Mouse (Mus musculus) midbrain, embryonic 10.5 days (tissue): ENCODE results near the gene Clpsl2. TPM values are rescaled to one million over a fixed set of nuclear protein-coding genes. Genes with fewer than 3 reads are reported as not detected.

Source experiments
- DNase-seq: peaks from one replicate; pipeline ENCODE4 v3.0.0-alpha.2; 2017; ENCODE audit warnings: low spot score
- H3K27ac ChIP-seq: fragments of 300-500 bp; sonication (generic); replicated peaks from 2 replicates; pipeline ENCODE4 v1.5.1; 2016; ENCODE audit warnings: mild to moderate bottlenecking
- H3K27me3 ChIP-seq: fragments of 300-500 bp; sonication (generic); 2 replicates; pipeline ENCODE4 v1.6.1; 2016; ENCODE audit warnings: low read depth, mild to moderate bottlenecking; ENCODE audit not compliant: poor library complexity, severe bottlenecking
- H3K36me3 ChIP-seq: fragments of 300-500 bp; sonication (generic); 2 replicates; pipeline ENCODE4 v1.6.1; 2016; ENCODE audit warnings: mild to moderate bottlenecking, moderate library complexity
- H3K4me1 ChIP-seq: fragments of 300-500 bp; sonication (generic); 2 replicates; pipeline ENCODE4 v1.6.1; 2016
- H3K4me3 ChIP-seq: fragments of 300-500 bp; sonication (generic); 2 replicates; pipeline ENCODE4 v1.5.1; 2016; ENCODE audit warnings: mild to moderate bottlenecking, moderate library complexity
- H3K9me3 ChIP-seq: fragments of 300-500 bp; sonication (generic); replicated peaks from 2 replicates; pipeline ENCODE4 v1.6.1; 2016; ENCODE audit warnings: mild to moderate bottlenecking
- WGBS: fragments of 180-500 bp; shearing (Covaris S2); methylation state at CpG from one replicate; pipeline ENCODE4 v1.1.7; 2016; 5-methylcytosine and 5-hydroxymethylcytosine counted together
- polyA plus RNA-seq: library from polyadenylated mRNA; unstranded; fragments of >200 nt; fragmentation: Nextera tagmentation; extraction: Ambion mirVana; gene quantifications from 2 replicates; pipeline ENCODE4 v1.2.1, GENCODE M21; 2016

The Clpsl2 gene
- polyA plus RNA-seq = not detected in 2 replicates

DNA sequence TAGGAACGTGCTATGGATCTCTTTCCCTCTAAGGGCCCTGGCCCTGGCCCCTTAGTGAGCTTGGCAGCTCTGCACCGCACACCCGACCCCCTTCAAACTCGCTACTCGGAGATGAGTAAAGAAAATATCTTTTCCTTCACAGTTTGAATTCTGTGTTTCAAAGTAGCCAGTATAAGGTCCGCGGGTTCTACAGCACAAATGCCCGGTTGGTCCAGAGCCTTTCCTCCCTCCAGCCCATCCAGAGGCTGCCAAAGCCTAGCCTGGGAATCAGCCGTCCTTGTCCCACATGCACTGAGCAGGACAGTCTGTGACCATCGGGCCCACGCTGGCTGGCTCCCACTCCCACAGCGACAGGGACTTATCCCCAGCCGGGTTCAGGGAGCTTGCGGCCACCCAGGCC is at the start of gene Clpsl2:
Clpsl2 (plus strand) TSS at position 301 of the 400 bp plus-strand sequence.
- WGBS = 81% methylated on average over 14 of the region's 14 CpGs
- no peaks in the 10 kb centered on the region for H3K36me3 ChIP-seq
- H3K27me3 ChIP-seq = no peaks in the 10 kb centered on the region
- H3K4me1 ChIP-seq = peaks cover 15% of the 10 kb centered on the region
- no peak for DNase-seq
- H3K4me3 ChIP-seq = no peak within 1 kb of the TSS
- no peaks in the 10 kb centered on the region for H3K9me3 ChIP-seq
- no peak within 1 kb of the TSS for H3K27ac ChIP-seq

DNA sequence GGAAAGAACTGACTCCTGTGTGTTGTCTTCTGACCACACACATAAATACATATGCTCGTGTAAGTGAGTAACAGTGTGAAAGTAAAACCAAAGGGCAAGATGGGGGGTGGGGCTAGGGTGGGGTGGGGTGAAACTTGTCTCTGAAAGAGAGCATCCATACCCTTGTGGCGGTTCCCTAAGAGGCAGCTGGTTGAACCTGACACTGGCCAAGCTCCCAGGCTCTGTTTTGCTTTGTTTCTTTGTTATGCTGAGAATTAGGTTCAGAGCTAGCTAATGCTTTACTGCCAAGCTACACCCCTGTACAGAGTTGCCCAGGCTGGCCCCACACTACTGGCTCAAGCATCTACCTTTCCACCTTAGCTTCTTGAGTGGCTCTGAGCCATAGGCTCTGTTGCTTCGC is 48.7 kb upstream of the Clpsl2 start:
- H3K4me1 ChIP-seq = peaks cover 7% of the 10 kb centered on the region; the same call in 1 of the 2 replicates
- peaks cover 8% of the 10 kb centered on the region; the same call in 1 of the 2 replicates for H3K9me3 ChIP-seq
- no peak for DNase-seq
- H3K27ac ChIP-seq = no peak overlapping the region
- H3K27me3 ChIP-seq = no peaks in the 10 kb centered on the region
- WGBS = 85% methylated on average over 3 of the region's 3 CpGs
- no peaks in the 10 kb centered on the region for H3K36me3 ChIP-seq
- H3K4me3 ChIP-seq = no peak overlapping the region

DNA sequence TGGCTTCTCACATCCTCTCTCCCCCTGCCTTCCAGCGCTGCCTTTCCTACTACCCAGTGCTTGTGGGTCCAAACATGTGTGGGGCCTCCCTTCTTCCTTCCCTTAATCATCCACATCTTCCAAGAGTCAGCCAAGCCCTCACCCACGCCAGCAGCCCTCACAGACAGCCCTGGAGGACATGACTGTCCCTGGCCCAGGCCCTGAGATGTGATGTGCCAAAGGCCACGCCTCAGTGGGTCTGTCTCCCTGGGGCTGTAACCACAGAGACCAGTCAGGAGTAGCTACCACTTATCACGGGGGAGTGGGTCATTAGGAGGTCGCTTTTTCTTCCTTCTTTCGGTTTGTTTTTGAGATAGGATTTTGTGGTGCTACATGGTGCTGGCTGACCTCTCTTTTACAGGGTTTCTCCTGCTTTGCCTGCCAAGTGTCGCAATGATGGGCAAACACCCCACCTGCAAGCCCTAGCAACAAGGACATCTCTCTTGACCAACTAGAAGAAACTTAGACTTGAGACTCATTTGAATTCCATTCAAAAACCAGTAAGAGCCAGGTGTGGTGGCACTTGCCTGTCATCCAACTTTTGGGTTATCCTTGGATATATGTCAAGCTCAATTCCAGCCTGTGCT is 46.9 kb upstream of the Clpsl2 start:
- H3K9me3 ChIP-seq = no peaks in the 10 kb centered on the region
- 0 out of 2 replicates have a peak, but pooled peaks cover 5% of the 10 kb centered on the region for H3K27me3 ChIP-seq
- no peaks in the 10 kb centered on the region for H3K36me3 ChIP-seq
- H3K4me3 ChIP-seq = no peak overlapping the region
- H3K27ac ChIP-seq = no peak overlapping the region
- H3K4me1 ChIP-seq = peaks cover 15% of the 10 kb centered on the region
- WGBS = 73% methylated on average over 7 of the region's 7 CpGs
- DNase-seq = no peak

DNA sequence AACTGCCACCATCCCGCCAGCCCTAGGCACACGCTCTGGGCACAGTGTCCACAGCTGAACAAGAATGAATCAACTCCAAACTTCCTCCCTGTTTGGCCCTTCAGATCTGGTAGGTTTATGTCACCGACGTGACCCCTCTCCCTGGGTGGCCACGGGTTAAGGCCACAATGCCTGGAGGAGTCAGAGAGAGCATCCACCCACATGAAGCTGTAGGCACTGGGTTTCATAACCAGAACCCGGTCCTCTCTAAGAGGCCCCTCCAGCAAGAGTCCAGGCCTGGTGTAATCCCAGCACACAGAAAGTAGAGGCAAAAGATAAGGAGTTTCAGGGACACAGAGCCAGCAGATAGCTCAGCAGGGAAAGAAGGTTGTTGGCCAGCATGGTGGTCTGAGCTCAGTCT is 45.0 kb upstream of the Clpsl2 start:
- Histone ChIP-seq H3K4me1 (peaks cover 20% of the 10 kb centered on the region), H3K4me3 (no peak overlapping the region), H3K36me3 (no peaks in the 10 kb centered on the region), H3K27me3 (0 out of 2 replicates have a peak, but pooled peaks cover 5% of the 10 kb centered on the region), H3K9me3 (no peaks in the 10 kb centered on the region), H3K27ac (no peak overlapping the region)
- DNase-seq = no peak
- WGBS = 76% methylated on average over 6 of the region's 6 CpGs

DNA sequence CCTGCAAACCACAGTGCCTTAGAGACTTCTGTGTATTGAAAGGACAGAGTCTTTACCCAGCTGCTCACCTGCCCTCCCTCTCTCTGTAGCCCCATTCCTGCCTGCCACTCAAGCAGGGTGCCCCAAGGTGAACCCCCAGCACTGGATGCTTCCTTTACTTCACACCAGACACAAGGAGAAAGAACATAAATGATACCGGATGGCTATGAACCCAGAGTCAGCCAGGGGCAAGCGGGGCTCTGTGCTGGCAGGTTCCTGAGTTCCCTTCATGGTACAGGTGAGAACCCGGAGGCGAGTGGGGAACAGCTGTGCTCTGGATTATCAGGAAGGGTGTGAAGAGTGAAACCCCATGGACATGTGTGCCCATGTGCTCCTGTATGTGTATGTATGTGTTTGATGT is 43.6 kb upstream of the Clpsl2 start:
- H3K36me3 ChIP-seq = no peaks in the 10 kb centered on the region
- H3K27ac ChIP-seq = no peak overlapping the region
- H3K27me3 ChIP-seq = 0 out of 2 replicates have a peak, but pooled peaks cover 5% of the 10 kb centered on the region
- peaks cover 27% of the 10 kb centered on the region for H3K4me1 ChIP-seq
- WGBS = 91% methylated on average over 4 of the region's 4 CpGs
- no peak overlapping the region for H3K4me3 ChIP-seq
- DNase-seq = no peak
- no peaks in the 10 kb centered on the region for H3K9me3 ChIP-seq

DNA sequence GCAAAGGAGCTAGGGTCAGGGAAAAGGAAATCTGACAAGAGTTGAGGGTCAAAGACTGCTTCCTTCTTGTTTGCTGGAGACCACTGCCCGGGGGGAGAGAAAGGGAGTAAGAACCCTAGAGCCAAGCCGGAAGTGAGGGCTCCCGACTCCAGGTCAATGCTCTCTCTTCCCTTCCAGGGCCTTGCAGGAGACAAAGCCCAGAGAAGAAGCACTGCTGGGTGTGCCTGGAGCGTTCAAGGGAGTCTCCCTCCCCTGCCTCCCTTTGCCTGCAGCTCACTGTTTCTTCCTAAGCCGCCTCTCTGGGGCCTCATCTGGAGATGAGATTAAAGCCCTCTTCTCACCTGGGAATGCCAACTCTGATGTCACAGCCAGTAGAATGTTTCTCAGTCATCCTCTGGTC is 42.3 kb upstream of the Clpsl2 start:
- no peak for DNase-seq
- Histone ChIP-seq H3K36me3 (no peaks in the 10 kb centered on the region), H3K27me3 (peaks cover 16% of the 10 kb centered on the region), H3K4me1 (peaks cover 40% of the 10 kb centered on the region), H3K27ac (peak overlapping the region; percentile 29; the same call in 1 of the 2 replicates), H3K4me3 (no peak overlapping the region), H3K9me3 (no peaks in the 10 kb centered on the region)
- 20% methylated on average over 5 of the region's 5 CpGs for WGBS

DNA sequence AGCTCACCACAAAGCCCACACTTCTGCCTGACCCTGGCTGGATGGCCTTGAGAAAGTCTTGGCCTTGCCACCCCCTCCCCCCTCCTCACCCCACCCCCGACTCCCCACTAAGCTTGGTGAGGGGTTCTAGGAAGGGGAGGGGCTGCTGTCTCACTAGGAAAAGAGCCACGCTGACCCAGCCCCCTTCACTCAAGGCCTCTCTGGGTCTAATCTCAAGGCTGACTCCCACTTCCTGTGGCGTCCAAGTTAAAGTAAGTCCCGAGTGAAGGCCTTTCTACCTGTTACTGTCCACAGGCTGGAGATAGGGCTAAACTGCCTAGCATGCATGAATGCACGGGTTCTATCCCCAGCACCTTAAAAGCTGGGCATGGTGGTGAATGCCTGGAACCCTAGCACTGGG is 41.7 kb upstream of the Clpsl2 start:
- peaks cover 43% of the 10 kb centered on the region for H3K4me1 ChIP-seq
- no peak for DNase-seq
- H3K36me3 ChIP-seq = no peaks in the 10 kb centered on the region
- H3K9me3 ChIP-seq = no peaks in the 10 kb centered on the region
- H3K27me3 ChIP-seq = peaks cover 21% of the 10 kb centered on the region
- H3K4me3 ChIP-seq = no peak overlapping the region
- H3K27ac ChIP-seq = peak overlapping the region; percentile 29; the same call in 1 of the 2 replicates
- 28% methylated on average over 5 of the region's 5 CpGs for WGBS

DNA sequence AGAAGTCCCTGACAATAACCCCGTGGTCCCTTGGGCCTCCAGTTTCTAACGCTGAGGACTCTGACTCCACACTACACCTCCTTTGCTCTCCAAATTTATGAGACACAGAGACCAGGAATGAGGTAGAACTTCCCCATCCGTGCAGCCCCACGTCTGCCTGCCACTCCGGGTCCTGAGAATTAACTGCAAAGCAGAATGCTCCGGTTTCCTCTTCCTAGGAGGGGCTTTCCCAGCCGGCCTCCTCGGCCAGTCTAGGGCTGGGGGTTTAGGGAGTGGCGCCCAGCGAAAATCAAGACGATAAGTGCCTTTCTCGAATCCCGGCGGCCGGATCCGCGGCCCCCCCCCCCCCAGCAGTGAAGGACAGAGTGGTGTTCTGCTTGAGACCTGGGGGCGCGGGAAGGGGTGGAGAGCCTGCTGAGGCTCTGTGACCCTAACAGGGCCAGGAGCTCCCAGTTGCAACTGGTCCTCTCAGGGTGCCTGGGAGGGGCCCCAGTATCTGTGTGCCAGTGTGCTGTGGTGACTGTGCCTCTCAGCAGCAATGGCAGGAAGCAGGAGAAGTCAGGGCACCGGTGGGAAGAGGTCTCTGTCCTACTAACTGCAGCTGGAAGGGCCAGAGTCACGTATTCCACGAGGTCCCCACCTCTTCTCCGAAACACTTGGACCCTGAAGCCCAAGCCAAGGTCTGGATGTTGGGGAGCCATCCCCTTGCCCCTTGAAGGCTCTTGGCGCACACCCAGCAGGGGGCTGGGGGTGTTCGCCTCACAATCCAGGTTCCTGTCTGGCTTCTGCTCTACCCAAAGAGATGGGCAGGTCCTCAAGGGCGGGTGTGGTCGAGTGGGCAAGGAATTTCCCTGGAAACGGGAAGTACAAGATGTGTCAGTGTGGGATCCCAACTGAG is 38.5 kb upstream of the Clpsl2 start:
- Histone ChIP-seq H3K4me3 (peak overlapping the region; percentile 37), H3K27me3 (peaks cover 37% of the 10 kb centered on the region), H3K9me3 (no peaks in the 10 kb centered on the region), H3K4me1 (peaks cover 64% of the 10 kb centered on the region), H3K27ac (peak overlapping the region; percentile 69), H3K36me3 (no peaks in the 10 kb centered on the region)
- 4% methylated on average over 28 of the region's 28 CpGs for WGBS
- no peak for DNase-seq

DNA sequence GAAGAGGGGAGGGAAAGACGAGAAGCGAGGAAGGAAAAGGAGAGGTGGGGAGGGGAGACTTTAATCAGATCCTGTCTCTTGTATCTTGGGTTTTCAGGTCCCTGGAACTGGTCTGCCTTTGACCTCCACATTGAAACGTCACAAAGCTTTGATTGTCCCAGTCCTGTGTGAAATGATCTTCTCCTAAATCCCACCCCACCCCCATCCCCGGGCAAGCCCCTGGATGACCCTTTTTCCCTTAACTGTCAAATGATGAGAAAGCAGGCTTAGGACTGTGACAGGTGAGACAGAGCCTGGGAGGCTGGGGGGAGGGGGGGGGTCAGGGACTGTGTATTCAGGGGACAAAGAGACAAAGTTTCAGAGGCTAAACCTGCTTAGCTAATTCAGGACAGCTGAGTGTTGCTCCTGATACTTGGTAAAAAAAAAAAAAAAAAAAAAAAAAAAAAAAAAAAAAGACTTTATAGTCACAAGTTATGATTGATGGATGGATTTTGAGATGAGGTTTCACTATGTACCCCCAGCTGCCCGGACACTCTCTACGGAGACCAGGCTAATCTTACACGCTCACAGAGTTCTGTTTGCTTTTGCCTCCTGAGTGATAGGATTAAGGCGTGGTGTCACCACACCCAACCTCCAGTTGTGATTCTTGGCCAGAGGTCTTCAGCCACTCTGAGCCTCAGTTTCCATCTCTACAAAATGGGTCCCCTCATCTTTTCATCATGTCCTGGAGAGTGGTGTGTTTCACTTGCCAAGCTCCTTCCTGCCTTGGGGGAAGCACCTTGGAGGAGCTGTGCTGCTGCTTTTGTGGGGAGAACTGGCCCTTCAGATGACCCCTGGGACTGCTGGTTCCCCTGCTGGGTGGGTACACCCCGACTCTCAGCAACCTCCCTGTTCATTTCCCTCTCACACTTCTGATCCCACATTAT is 37.3 kb upstream of the Clpsl2 start:
- Histone ChIP-seq H3K4me1 (peaks cover 66% of the 10 kb centered on the region), H3K36me3 (no peaks in the 10 kb centered on the region), H3K27me3 (peaks cover 44% of the 10 kb centered on the region), H3K27ac (peak overlapping the region; percentile 69), H3K4me3 (peak overlapping the region; percentile 37), H3K9me3 (no peaks in the 10 kb centered on the region)
- peak; percentile 48 for DNase-seq
- WGBS = 23% methylated on average over 9 of the region's 9 CpGs

DNA sequence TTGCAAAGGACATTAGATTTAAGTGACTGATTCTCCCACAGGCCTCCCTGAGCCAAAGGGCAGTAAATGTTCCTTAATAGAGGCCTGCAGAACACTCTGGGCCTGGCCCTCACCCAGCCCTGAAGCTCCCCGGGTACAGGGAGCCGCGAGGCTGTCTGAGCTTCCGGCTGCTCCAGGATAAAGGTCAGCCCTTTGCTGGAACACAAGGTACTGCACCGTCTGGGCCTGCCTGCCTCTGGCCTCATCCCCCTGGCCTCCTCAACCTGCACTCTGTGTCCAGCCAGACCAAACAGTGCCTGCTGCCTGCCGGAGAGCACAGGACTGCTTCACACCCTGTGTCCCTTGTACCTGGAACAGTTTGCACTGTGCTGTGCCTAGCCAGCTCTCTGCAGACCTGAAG is 36.5 kb upstream of the Clpsl2 start:
- peak overlapping the region; percentile 53 for H3K27ac ChIP-seq
- no peak for DNase-seq
- WGBS = 55% methylated on average over 6 of the region's 6 CpGs

DNA sequence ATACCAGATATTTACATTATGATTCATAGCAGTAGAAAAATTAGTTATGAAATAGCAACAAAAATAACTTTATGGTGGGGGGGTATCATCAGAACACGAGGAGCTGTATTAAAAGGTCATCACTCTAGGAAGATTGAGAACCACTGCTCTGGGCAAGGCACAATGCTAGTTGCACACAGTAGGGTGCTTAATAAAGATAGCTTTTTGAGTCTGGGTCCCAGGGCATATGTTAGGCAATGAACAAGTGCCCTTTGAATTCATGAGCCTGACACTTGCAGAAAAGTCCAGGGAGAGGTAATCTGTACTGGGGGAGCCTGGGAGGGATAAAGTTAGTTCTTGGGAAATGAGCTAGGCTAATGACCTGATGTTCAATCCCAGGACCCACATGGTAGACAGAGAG is 35.9 kb upstream of the Clpsl2 start:
- 88% methylated on average over 1 of the region's 1 CpGs for WGBS
- no peak for DNase-seq
- no peak overlapping the region for H3K4me3 ChIP-seq
- peaks cover 59% of the 10 kb centered on the region for H3K27me3 ChIP-seq
- peaks cover 71% of the 10 kb centered on the region for H3K4me1 ChIP-seq
- no peaks in the 10 kb centered on the region for H3K36me3 ChIP-seq
- no peak overlapping the region for H3K27ac ChIP-seq
- H3K9me3 ChIP-seq = no peaks in the 10 kb centered on the region

More for the DNA sequence above, 36.5 kb upstream of the Clpsl2 start:
- Histone ChIP-seq H3K9me3 (no peaks in the 10 kb centered on the region), H3K36me3 (no peaks in the 10 kb centered on the region), H3K4me1 (peaks cover 66% of the 10 kb centered on the region), H3K27me3 (peaks cover 52% of the 10 kb centered on the region), H3K4me3 (no peak overlapping the region)

DNA sequence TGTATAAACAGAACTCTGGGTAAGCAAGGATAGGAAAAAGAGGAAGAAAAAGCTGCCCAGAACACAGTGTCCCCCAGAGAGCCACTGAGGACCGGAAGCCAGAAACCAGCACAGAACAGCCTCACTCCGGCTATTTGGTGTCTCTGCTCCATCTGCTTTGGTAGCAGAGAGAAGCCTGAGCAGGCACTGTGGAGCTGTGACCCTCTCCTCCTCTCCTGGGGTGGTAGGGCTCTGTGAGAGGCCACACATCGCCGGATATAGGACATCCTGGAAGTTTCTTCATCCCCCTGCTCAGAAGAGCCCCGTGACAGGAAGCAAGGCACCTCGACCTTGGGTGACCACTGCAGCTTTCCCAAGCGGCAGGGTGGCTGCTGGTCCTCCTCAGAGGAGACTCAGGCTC is 35.4 kb upstream of the Clpsl2 start:
- Histone ChIP-seq H3K27me3 (peaks cover 64% of the 10 kb centered on the region), H3K36me3 (no peaks in the 10 kb centered on the region), H3K9me3 (0 out of 2 replicates have a peak, but pooled peaks cover 1% of the 10 kb centered on the region), H3K4me3 (no peak overlapping the region), H3K27ac (0 out of 2 replicates have a peak overlapping the region, but pooled peaks have one; percentile 43), H3K4me1 (peaks cover 76% of the 10 kb centered on the region)
- DNase-seq = no peak
- 62% methylated on average over 7 of the region's 7 CpGs for WGBS
